Mouse (Mus musculus) MEL (cell line): Measurements from ENCODE around the gene Abtb1. TPM values are rescaled to one million over a fixed set of nuclear protein-coding genes. Genes with fewer than 3 reads are reported as not detected.

Source experiments
- DNase-seq: peaks from one replicate; pipeline ENCODE4 v3.0.0; 2011; ENCODE audit warnings: low read depth, low spot score
- H3K27ac ChIP-seq: 2 replicates; pipeline ENCODE4 v1.5.1; 2012; ENCODE audit warnings: low read depth, mild to moderate bottlenecking, control low read depth, low read length, moderate library complexity; ENCODE audit not compliant: control insufficient read depth
- H3K27me3 ChIP-seq, 2 experiments: fragments of 150-350 bp in 1 of 2; sonication (generic) in 1 of 2; 2 replicates each; pipeline ENCODE4 v1.6.1; 2012; ENCODE audit warnings: low read length in 2 of 2, mild to moderate bottlenecking in 2 of 2, improper control_type of control experiment in 1 of 2, moderate library complexity in 1 of 2; ENCODE audit not compliant: insufficient read depth in 2 of 2, control insufficient read depth in 1 of 2
- H3K36me3 ChIP-seq, 2 experiments: 2 replicates each; pipeline ENCODE4 v1.6.1; 2012 to 2014; ENCODE audit warnings: low read length in 2 of 2, improper control_type of control experiment in 1 of 2, inconsistent platforms in 1 of 2, mild to moderate bottlenecking in 1 of 2; ENCODE audit not compliant: insufficient read depth in 2 of 2, control insufficient read depth in 1 of 2
- H3K4me1 ChIP-seq, 2 experiments: fragments of 150-350 bp in 1 of 2; sonication (generic) in 1 of 2; 2 replicates each; pipeline ENCODE4 v1.6.1; 2012; ENCODE audit warnings: low read length in 2 of 2, improper control_type of control experiment in 1 of 2, mild to moderate bottlenecking in 1 of 2; ENCODE audit not compliant: insufficient read depth in 2 of 2, control insufficient read depth in 1 of 2
- H3K4me3 ChIP-seq, 2 experiments: fragments of 150-350 bp in 1 of 2; sonication (generic) in 1 of 2; 2 replicates each; pipeline ENCODE4 v1.5.1; 2012; ENCODE audit warnings: low read depth in 2 of 2, low read length in 2 of 2, mild to moderate bottlenecking in 2 of 2, moderate library complexity in 2 of 2, control low read depth in 1 of 2, improper control_type of control experiment in 1 of 2; ENCODE audit not compliant: control insufficient read depth in 1 of 2, insufficient read depth in 1 of 2
- H3K79me2 ChIP-seq: 2 replicates; pipeline ENCODE4 v1.6.1; 2012; ENCODE audit warnings: mild to moderate bottlenecking, low read length, moderate library complexity; ENCODE audit not compliant: control insufficient read depth, poor library complexity, insufficient read depth
- H3K9ac ChIP-seq: 2 replicates; pipeline ENCODE4 v1.6.1; 2012; ENCODE audit warnings: low read depth, mild to moderate bottlenecking, control low read depth, low read length, moderate library complexity; ENCODE audit not compliant: control insufficient read depth, poor library complexity, severe bottlenecking
- H3K9me3 ChIP-seq: fragments of 150-350 bp; sonication (generic); replicated peaks from 2 replicates; pipeline ENCODE4 v1.6.1; 2012; ENCODE audit warnings: mild to moderate bottlenecking, low read length, improper control_type of control experiment, moderate library complexity; ENCODE audit not compliant: insufficient read depth
- CHD2 ChIP-seq: IDR thresholded peaks from 2 replicates; pipeline ENCODE4 v1.6.1; 2011; ENCODE audit warnings: low read length, improper control_type of control experiment
- ELF1 ChIP-seq: IDR thresholded peaks from 2 replicates; pipeline ENCODE4 v1.6.1; 2014; ENCODE audit warnings: low read depth, mild to moderate bottlenecking, inconsistent platforms, low read length, improper control_type of control experiment, moderate library complexity
- ETS1 ChIP-seq: IDR thresholded peaks from 2 replicates; pipeline ENCODE4 v1.6.1; 2012; ENCODE audit warnings: low read depth, mild to moderate bottlenecking, inconsistent platforms, low read length, improper control_type of control experiment, moderate library complexity
- HCFC1 ChIP-seq: IDR thresholded peaks from 2 replicates; pipeline ENCODE4 v1.6.1; 2012; ENCODE audit warnings: low read depth, mild to moderate bottlenecking, inconsistent platforms, low read length, improper control_type of control experiment, moderate library complexity
- MAFK ChIP-seq: IDR thresholded peaks from 2 replicates; pipeline ENCODE4 v1.6.1; 2011; ENCODE audit warnings: low read depth, mild to moderate bottlenecking, low read length, improper control_type of control experiment, borderline replicate concordance
- MAX ChIP-seq: IDR thresholded peaks from 2 replicates; pipeline ENCODE4 v1.6.1; 2011; ENCODE audit warnings: low read length, improper control_type of control experiment
- MAZ ChIP-seq: IDR thresholded peaks from 2 replicates; pipeline ENCODE4 v1.6.1; 2012; ENCODE audit warnings: low read depth, mild to moderate bottlenecking, inconsistent platforms, low read length, improper control_type of control experiment
- MYC ChIP-seq: IDR thresholded peaks from 2 replicates; pipeline ENCODE4 v1.6.1; 2011; ENCODE audit warnings: low read depth, mild to moderate bottlenecking, low read length, improper control_type of control experiment, moderate library complexity
- NRF1 ChIP-seq: IDR thresholded peaks from 2 replicates; pipeline ENCODE4 v1.6.1; 2014; ENCODE audit warnings: low read depth, mild to moderate bottlenecking, inconsistent platforms, low read length, improper control_type of control experiment, moderate library complexity; ENCODE audit not compliant: poor library complexity, insufficient read depth, severe bottlenecking
- POLR2AphosphoS2 ChIP-seq: IDR thresholded peaks from 2 replicates; pipeline ENCODE4 v1.6.1; 2011; ENCODE audit warnings: low read length, improper control_type of control experiment
- RAD21 ChIP-seq: IDR thresholded peaks from 2 replicates; pipeline ENCODE4 v1.6.1; 2011; ENCODE audit warnings: mild to moderate bottlenecking, low read depth, low read length, improper control_type of control experiment
- SMC3 ChIP-seq: IDR thresholded peaks from 2 replicates; pipeline ENCODE4 v1.6.1; 2011; ENCODE audit warnings: low read depth, low read length, improper control_type of control experiment
- TAL1 ChIP-seq: IDR thresholded peaks from 2 replicates; pipeline ENCODE4 v1.6.1; 2012; ENCODE audit warnings: mild to moderate bottlenecking, inconsistent platforms, low read length, moderate library complexity, mixed read lengths
- TBP ChIP-seq: IDR thresholded peaks from 2 replicates; pipeline ENCODE4 v1.8.0; 2011; ENCODE audit warnings: low read depth, low read length, improper control_type of control experiment
- TCF12 ChIP-seq: IDR thresholded peaks from 2 replicates; pipeline ENCODE4 v1.6.1; 2014; ENCODE audit warnings: low read depth, mild to moderate bottlenecking, inconsistent platforms, low read length, improper control_type of control experiment, moderate library complexity
- UBTF ChIP-seq: IDR thresholded peaks from 2 replicates; pipeline ENCODE4 v1.6.1; 2012; ENCODE audit warnings: low read depth, mild to moderate bottlenecking, inconsistent platforms, low read length, improper control_type of control experiment, moderate library complexity, borderline replicate concordance; ENCODE audit not compliant: insufficient read depth
- USF1 ChIP-seq: IDR thresholded peaks from 2 replicates; pipeline ENCODE4 v1.6.1; 2014; ENCODE audit warnings: low read depth, mild to moderate bottlenecking, inconsistent platforms, low read length, improper control_type of control experiment, moderate library complexity
- ZKSCAN1 ChIP-seq: IDR thresholded peaks from 2 replicates; pipeline ENCODE4 v1.6.1; 2012; ENCODE audit warnings: low read depth, mild to moderate bottlenecking, inconsistent platforms, low read length, improper control_type of control experiment, moderate library complexity
- ZNF384 ChIP-seq: IDR thresholded peaks from 2 replicates; pipeline ENCODE4 v1.6.1; 2012; ENCODE audit warnings: low read depth, mild to moderate bottlenecking, inconsistent platforms, low read length, improper control_type of control experiment
- polyA plus RNA-seq, 2 experiments: library from polyadenylated mRNA; stranded (reverse) in 1 of 2; unstranded in 1 of 2; fragments of >175 nt in 1 of 2; fragments of >200 nt in 1 of 2; gene quantifications; 2 replicates each; pipeline versions ENCODE4 v1.2.1 to v1.2.4; 2012; ENCODE audit warnings: low replicate concordance in 2 of 2, low read depth in 1 of 2; ENCODE audit not compliant: insufficient read length in 2 of 2, insufficient read depth in 1 of 2, missing spikeins in 1 of 2
- total RNA-seq: library from RNA; depleted of rRNA; stranded (reverse); fragments of 300-350 nt; gene quantifications from 2 replicates; pipeline ENCODE4 v1.2.3, GENCODE M21; 2012

Abtb1 gene
- total and polyA plus RNA-seq, 3 experiments = 7.4 to 16.9 TPM; not detected in 1

DNA sequence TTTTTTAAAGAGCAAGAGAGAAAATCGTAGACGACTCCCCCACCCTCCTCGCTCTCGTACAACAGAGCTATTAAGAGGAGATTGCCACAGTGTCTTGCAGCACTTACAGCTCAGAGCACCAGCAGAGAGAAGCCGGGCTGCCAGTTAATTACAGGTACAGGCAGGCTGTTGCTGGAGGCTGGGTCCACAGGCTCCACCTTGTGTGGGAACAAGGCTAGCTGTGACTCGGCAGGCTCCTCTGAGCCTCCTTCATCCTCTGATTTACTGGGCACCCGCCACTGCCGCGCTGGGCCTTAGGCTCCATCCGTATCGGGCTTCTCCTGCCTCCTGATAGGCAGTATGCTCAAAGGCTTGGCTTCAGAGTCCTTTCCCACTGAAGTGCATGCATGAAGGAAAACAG lies 53.6 kb downstream of the Abtb1 start:
- no peak for TF ChIP-seq TBP
- TF ChIP-seq ZKSCAN1 = no peak
- no peak for TF ChIP-seq HCFC1
- no peaks in the 10 kb centered on the region for H3K79me2 ChIP-seq
- H3K4me3 ChIP-seq = no peak overlapping the region
- no peak for DNase-seq
- no peaks in the 10 kb centered on the region for H3K36me3 ChIP-seq
- peaks cover 6% of the 10 kb centered on the region in 2 experiments; a peak in 3 of 4 replicates for H3K27me3 ChIP-seq
- H3K4me1 ChIP-seq = no peaks in the 10 kb centered on the region
- H3K27ac ChIP-seq = no peak overlapping the region
- no peaks in the 10 kb centered on the region for H3K9me3 ChIP-seq
- H3K9ac ChIP-seq = no peak overlapping the region

DNA sequence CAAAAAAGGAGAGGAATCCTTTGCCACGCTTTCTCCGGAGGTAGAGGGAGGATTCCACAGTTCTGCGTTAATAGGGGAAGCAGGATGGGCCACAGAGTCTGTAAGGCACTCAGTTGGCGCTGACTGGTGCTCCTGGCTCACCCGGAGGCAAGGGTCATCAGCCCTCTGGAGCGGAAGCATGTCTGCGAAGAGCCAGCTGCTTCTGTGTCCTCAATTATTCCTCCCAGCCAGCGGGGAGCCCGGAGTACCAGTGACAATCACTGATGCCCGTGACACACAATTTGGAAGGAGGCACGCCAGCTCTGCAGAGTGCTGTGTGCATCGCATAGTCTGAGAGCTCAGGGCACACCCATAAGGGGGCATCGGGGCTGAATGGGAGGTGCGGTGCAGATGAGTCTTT lies 54.3 kb downstream of the Abtb1 start:
- Histone ChIP-seq H3K9me3 (no peaks in the 10 kb centered on the region), H3K9ac (no peak overlapping the region), H3K79me2 (no peaks in the 10 kb centered on the region), H3K4me1 (no peaks in the 10 kb centered on the region), H3K36me3 (no peaks in the 10 kb centered on the region), H3K4me3 (no peak overlapping the region), H3K27ac (no peak overlapping the region), H3K27me3 (peaks cover 6% of the 10 kb centered on the region in 2 experiments; a peak in 3 of 4 replicates)
- TF ChIP-seq CHD2 (no peak), SMC3 (no peak), TBP (no peak), TAL1 (no peak), MAFK (no peak), TCF12 (no peak), ZKSCAN1 (no peak), ZNF384 (no peak), USF1 (no peak), NRF1 (no peak), MAZ (no peak), ETS1 (no peak), UBTF (no peak), ELF1 (no peak), POLR2AphosphoS2 (no peak), MAX (no peak), MYC (no peak), RAD21 (no peak)
- DNase-seq = no peak
